Mouse (Mus musculus): ENCODE data around the gene Efnb3. TPM values are rescaled to one million over a fixed set of nuclear protein-coding genes. Genes with fewer than 3 reads are reported as not detected.

Gene Efnb3
- 0.33 TPM in 1 of 2 replicates, not detected in the other for polyA plus RNA-seq (2012; ENCODE audit: insufficient read depth, insufficient read length, missing spikeins)

GRCm38 (mm10) chr11:69559851-69560765 lies at the start of gene Efnb3:
Gene Efnb3, minus strand, starts transcription at chr11:69560205.
- no peak within 1 kb of the TSS for H3K27ac ChIP-seq (ENCODE audit: insufficient read depth, low read depth, low read length)
- TF ChIP-seq CTCF (IDR thresholded peaks at IDR 0.05; ENCODE audit: low read depth, low read length) (no peak), POLR2A (IDR thresholded peaks at IDR 0.05; ENCODE audit: borderline replicate concordance, low read depth, low read length) (no peak)
- peaks cover 7% of the 10 kb centered on the region for H3K4me1 ChIP-seq (ENCODE audit: control insufficient read depth, insufficient read depth, low read length)
- H3K4me3 ChIP-seq (ENCODE audit: insufficient read depth, low read length) = no peak within 1 kb of the TSS

DNA sequence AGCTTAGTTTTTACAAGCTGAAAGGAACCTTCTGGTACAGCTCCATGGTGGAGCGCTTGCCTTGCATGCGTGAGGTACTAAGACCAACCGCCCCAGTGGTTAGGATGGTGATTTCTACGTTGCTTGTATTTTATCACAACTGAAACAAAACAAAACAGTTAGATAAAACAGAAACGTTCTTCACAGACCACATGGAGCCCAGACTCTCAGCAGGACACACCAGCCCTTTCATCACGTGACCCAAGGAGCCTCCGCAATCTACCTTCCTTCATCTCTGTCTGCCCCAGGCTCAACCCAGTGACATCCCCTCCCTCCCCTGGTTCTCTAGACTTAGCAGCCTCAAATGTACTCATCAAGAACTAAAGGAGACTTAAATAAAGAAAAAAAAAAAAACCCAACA lies 49.4 kb upstream of the Efnb3 start:
- TF ChIP-seq CTCF (IDR thresholded peaks at IDR 0.05; ENCODE audit: low read depth, low read length) (no peak), POLR2A (IDR thresholded peaks at IDR 0.05; ENCODE audit: borderline replicate concordance, low read depth, low read length) (no peak)
- no peak overlapping the region for H3K27ac ChIP-seq (ENCODE audit: insufficient read depth, low read depth, low read length)

DNA sequence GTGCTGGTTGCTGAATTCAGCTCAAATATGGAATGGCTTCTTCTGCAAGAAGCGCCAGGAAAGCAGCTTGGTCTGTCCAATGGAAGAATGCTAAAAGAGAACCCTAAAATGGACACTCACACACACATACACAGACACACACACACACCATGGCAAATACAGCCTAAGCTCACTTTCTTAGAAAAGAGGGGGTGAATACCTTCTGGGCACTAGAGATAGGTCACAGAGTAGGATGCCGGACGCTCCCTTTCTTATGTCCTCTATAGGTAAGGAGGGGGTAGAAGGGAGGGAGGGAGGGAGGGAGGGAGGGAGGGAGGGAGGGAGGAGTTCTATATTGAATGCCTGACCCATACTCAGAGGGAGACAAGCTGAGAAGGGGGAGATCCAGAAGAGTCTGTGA lies 48.5 kb upstream of the Efnb3 start:
- no peak overlapping the region for H3K27ac ChIP-seq (ENCODE audit: insufficient read depth, low read depth, low read length)
- no peak for TF ChIP-seq CTCF (IDR thresholded peaks at IDR 0.05; ENCODE audit: low read depth, low read length)
- no peak for TF ChIP-seq POLR2A (IDR thresholded peaks at IDR 0.05; ENCODE audit: borderline replicate concordance, low read depth, low read length)
- no peak overlapping the region for H3K4me3 ChIP-seq (ENCODE audit: insufficient read depth, low read length)
- H3K4me1 ChIP-seq (ENCODE audit: control insufficient read depth, insufficient read depth, low read length) = no peaks in the 10 kb centered on the region

More for the DNA sequence above, 49.4 kb upstream of the Efnb3 start:
- no peak overlapping the region for H3K4me3 ChIP-seq (ENCODE audit: insufficient read depth, low read length)
- H3K4me1 ChIP-seq (ENCODE audit: control insufficient read depth, insufficient read depth, low read length) = no peaks in the 10 kb centered on the region; the same call in 1 of the 2 replicates

- no peak overlapping the region for H3K4me3 ChIP-seq (ENCODE audit: insufficient read depth, low read length)
- TF ChIP-seq POLR2A (IDR thresholded peaks at IDR 0.05; ENCODE audit: borderline replicate concordance, low read depth, low read length) (no peak), CTCF (IDR thresholded peaks at IDR 0.05; ENCODE audit: low read depth, low read length) (no peak)
- H3K27ac ChIP-seq (ENCODE audit: insufficient read depth, low read depth, low read length) = no peak overlapping the region
- H3K4me1 ChIP-seq (ENCODE audit: control insufficient read depth, insufficient read depth, low read length) = no peaks in the 10 kb centered on the region
Observed at GRCm38 (mm10) chr11:69606832-69607231, 46.8 kb upstream of the Efnb3 start.

DNA sequence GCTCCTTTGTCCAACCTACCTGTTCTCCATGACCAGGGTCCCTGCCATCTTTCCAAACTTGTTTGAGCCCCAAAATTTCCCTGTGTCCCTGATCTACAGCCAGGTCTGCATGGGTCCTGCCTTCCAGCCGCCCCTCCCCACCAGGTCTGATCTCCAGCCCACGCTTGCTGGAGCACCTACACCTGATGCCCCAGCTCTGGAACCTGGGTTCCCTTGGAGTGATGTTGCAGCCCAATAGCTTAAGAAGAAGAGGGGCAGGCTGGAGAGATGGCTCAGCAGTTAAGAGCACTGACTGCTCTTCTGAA lies 46.4 kb upstream of the Efnb3 start:
- H3K4me1 ChIP-seq (ENCODE audit: control insufficient read depth, insufficient read depth, low read length) = no peaks in the 10 kb centered on the region
- TF ChIP-seq CTCF (IDR thresholded peaks at IDR 0.05; ENCODE audit: low read depth, low read length) (no peak), POLR2A (IDR thresholded peaks at IDR 0.05; ENCODE audit: borderline replicate concordance, low read depth, low read length) (no peak)
- H3K4me3 ChIP-seq (ENCODE audit: insufficient read depth, low read length) = peak overlapping the region; percentile 50
- no peak overlapping the region for H3K27ac ChIP-seq (ENCODE audit: insufficient read depth, low read depth, low read length)

- H3K4me1 ChIP-seq (ENCODE audit: control insufficient read depth, insufficient read depth, low read length) = no peaks in the 10 kb centered on the region
- H3K27ac ChIP-seq (ENCODE audit: insufficient read depth, low read depth, low read length) = no peak within 1 kb of the TSS
- peak within 1 kb of the TSS; percentile 61 for H3K4me3 ChIP-seq (ENCODE audit: insufficient read depth, low read length)
- peak; percentile 49; the same call in 1 of the 2 replicates for TF ChIP-seq POLR2A (IDR thresholded peaks at IDR 0.05; ENCODE audit: borderline replicate concordance, low read depth, low read length)
- no peak for TF ChIP-seq CTCF (IDR thresholded peaks at IDR 0.05; ENCODE audit: low read depth, low read length)
Observed at GRCm38 (mm10) chr11:69605726-69606490, 45.9 kb upstream of the Efnb3 start, which contains the start of gene Atp1b2. Gene Atp1b2, minus strand, starts transcription at chr11:69605942.

DNA sequence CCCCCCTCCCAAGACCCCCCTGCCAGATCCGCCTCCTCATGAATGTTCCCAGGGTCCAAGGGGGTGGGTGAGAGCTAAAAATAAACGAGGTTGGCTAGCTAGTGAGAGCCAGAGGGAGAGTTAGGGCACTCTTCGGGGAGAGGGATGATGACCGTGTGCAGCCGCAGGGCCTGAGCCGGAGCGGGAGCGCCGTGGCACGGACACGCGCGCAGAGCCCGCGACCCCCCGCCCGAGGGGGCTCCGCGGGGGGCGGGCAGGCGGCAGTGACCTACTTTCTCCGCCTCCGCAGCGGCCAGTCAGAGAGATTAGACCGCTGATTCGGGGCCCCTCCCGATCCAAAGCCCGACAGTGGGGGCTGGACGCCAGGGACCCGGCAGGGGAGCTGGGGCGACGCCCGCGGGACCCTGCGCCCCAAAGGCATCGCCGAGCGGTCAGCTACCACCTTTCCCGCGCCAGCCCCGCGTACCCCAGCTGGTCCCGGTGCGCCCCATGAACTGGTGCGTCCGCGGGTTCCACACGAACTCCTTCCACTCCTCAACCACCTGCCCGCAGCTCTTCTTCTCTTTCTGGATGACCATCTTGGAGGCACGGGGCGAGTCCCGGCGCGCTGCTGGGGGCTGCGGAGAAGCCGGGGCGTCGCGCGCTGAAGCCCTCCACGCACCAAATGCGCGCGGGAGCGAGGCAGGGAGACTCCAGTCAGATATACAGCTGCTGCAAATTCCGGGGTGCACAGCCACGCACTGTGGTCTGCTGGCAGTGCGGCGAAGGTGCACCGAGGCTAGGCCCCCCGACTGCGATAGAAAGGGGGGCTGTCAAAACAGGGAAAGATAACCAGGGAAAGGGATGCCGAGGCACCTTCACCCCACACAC lies 45.0 kb upstream of the Efnb3 start:
- no peak overlapping the region for H3K27ac ChIP-seq (ENCODE audit: insufficient read depth, low read depth, low read length)
- peak overlapping the region; percentile 61 for H3K4me3 ChIP-seq (ENCODE audit: insufficient read depth, low read length)
- H3K4me1 ChIP-seq (ENCODE audit: control insufficient read depth, insufficient read depth, low read length) = no peaks in the 10 kb centered on the region
- TF ChIP-seq POLR2A (IDR thresholded peaks at IDR 0.05; ENCODE audit: borderline replicate concordance, low read depth, low read length) (no peak), CTCF (IDR thresholded peaks at IDR 0.05; ENCODE audit: low read depth, low read length) (no peak)

- H3K4me1 ChIP-seq (ENCODE audit: control insufficient read depth, insufficient read depth, low read length) = no peaks in the 10 kb centered on the region
- H3K27ac ChIP-seq (ENCODE audit: insufficient read depth, low read depth, low read length) = no peak overlapping the region
- no peak for TF ChIP-seq POLR2A (IDR thresholded peaks at IDR 0.05; ENCODE audit: borderline replicate concordance, low read depth, low read length)
- TF ChIP-seq CTCF (IDR thresholded peaks at IDR 0.05; ENCODE audit: low read depth, low read length) = no peak
- no peak overlapping the region for H3K4me3 ChIP-seq (ENCODE audit: insufficient read depth, low read length)
Observed at GRCm38 (mm10) chr11:69604347-69604746, 44.3 kb upstream of the Efnb3 start.

GRCm38 (mm10) chr11:69603516-69603915 lies 43.5 kb upstream of the Efnb3 start:
- Histone ChIP-seq H3K4me1 (ENCODE audit: control insufficient read depth, insufficient read depth, low read length) (no peaks in the 10 kb centered on the region), H3K4me3 (ENCODE audit: insufficient read depth, low read length) (no peak overlapping the region), H3K27ac (ENCODE audit: insufficient read depth, low read depth, low read length) (no peak overlapping the region)
- no peak for TF ChIP-seq POLR2A (IDR thresholded peaks at IDR 0.05; ENCODE audit: borderline replicate concordance, low read depth, low read length)

Measured in bone marrow macrophage, adult 2 months (primary cell).